Mouse (Mus musculus) heart, postnatal 36 days (tissue): ENCODE data around the gene Sf3b1. TPM values are rescaled to one million over a fixed set of nuclear protein-coding genes. Genes with fewer than 3 reads are reported as not detected.
"Not testable (repeated sequence)": the region's sequence is repeated elsewhere in the genome, so short reads cannot be mapped to it uniquely, and the experiment has no call there.

ENCODE experiments used
- DNase-seq, 2 experiments: peaks; one replicate each; pipeline ENCODE4 v3.0.0; 2021 to 2022
- intact Hi-C: fragments of 180-260 bp; cut with DNase I; formaldehyde crosslinking; loops from one replicate; pipeline ENCODE4 v1.15.1; 2025
- total RNA-seq, 2 experiments: library from RNA; stranded (reverse); gene quantifications; 2 replicates each; pipeline ENCODE4 v1.2.3; 2021

Gene Sf3b1
- total RNA-seq, 2 experiments from 2014 or later, result 76.4 to 83.0 TPM

- no peak for DNase-seq
- intact Hi-C loops, result no loop called here
These were observed 61.9 kb downstream of the Sf3b1 start for GRCm38 (mm10) chr1:54965159-54965995.

- intact Hi-C loops, result no loop called here
- no peak for DNase-seq
These were observed 65.6 kb downstream of the Sf3b1 start for GRCm38 (mm10) chr1:54961724-54962123.

GRCm38 (mm10) chr1:54960613-54961165 lies 66.6 kb downstream of the Sf3b1 start:
- intact Hi-C loops, result no loop called here
- no peak for DNase-seq

DNA sequence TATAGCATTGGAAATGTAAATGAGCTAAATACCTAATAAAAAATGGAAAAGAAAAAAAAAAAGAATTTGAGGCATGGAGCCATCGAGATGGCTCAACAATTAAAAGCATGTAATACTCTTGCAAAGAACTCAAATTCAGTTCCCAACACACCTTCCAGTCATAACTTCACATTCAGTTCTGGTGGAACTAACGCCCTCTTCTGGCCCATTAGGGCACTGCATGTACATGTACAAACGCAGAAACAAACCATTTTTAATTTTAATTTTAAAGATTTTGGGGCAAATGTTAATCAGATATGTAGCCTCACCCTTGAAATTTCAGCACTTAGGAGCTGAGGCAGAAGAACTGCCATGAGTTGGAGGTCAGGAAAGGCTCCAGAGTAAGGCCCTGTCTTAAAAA lies 68.8 kb downstream of the Sf3b1 start:
- intact Hi-C loops, result no loop called here
- DNase-seq, result no peak

GRCm38 (mm10) chr1:54956995-54957394 lies 70.3 kb downstream of the Sf3b1 start:
- intact Hi-C loops, result not testable (repeated sequence)

DNA sequence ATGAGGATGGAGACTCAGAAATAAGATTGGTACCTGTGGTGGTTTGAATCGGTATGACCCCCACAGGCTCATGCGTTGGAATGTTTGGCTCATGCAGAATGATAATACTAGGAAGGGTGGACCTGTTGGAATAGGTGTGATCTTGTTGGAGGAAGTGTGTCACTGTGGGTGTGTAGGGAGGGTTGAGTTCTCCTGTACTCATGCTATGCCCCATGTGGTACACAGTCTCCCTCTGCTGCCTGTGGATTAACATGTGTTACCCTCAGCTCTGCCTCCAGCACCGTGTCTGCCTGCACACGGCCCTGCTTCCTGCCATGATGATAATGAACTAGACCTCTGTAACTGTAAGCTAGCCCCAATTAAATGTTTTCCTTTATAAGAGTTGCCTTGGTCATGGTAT lies 72.4 kb downstream of the Sf3b1 start:
- intact Hi-C loops, result no loop called here
- no peak for DNase-seq

More at GRCm38 (mm10) chr1:54956995-54957394, 70.3 kb downstream of the Sf3b1 start:
- not testable (repeated sequence) for DNase-seq

GRCm38 (mm10) chr1:54944648-54945047 lies 82.6 kb downstream of the Sf3b1 start:
- intact Hi-C loops, result no loop called here
- no peak for DNase-seq

GRCm38 (mm10) chr1:54935466-54935865 lies 91.8 kb downstream of the Sf3b1 start:
- no peak for DNase-seq
- intact Hi-C loops, result loop anchor here (2.0 kb wide), 1 partner anchor 43 kb away; no protein-coding TSS in a partner anchor

Other genes starting within 250 kb of the Sf3b1 start
- gene Ankrd44, start 101.1 kb downstream of the Sf3b1 start, total RNA-seq, result 10 to 100 TPM; 13.2 to 15.7 TPM
- 10 to 100 TPM; 38.0 to 76.2 TPM for gene Coq10b, start 25.3 kb upstream of the Sf3b1 start, total RNA-seq
- 100 to 1,000 TPM; 167 to 177 TPM for gene Hspe1, start 60.7 kb upstream of the Sf3b1 start, total RNA-seq
- 100 to 1,000 TPM; 382 to 415 TPM for gene Hspd1, start 60.8 kb upstream of the Sf3b1 start, total RNA-seq
- gene Mob4, start 103.8 kb upstream of the Sf3b1 start, total RNA-seq, result 10 to 100 TPM; 30.3 to 35.4 TPM
- gene Rftn2, start 199.3 kb upstream of the Sf3b1 start, total RNA-seq, result 10 to 100 TPM; 12.7 to 13.9 TPM
- 1 to 10 TPM; 4.6 to 4.9 TPM for gene Mars2, start 209.7 kb upstream of the Sf3b1 start, total RNA-seq